Mouse (Mus musculus): ENCODE measurements around the gene Olfr1322.

Olfr1322 gene

GRCm38 (mm10) chrX:49891383-49891782 is at the start of gene Olfr1322:
Gene Olfr1322, minus strand, starts transcription at chrX:49891483.
- CTCF ChIA-PET, result no interaction called here

DNA sequence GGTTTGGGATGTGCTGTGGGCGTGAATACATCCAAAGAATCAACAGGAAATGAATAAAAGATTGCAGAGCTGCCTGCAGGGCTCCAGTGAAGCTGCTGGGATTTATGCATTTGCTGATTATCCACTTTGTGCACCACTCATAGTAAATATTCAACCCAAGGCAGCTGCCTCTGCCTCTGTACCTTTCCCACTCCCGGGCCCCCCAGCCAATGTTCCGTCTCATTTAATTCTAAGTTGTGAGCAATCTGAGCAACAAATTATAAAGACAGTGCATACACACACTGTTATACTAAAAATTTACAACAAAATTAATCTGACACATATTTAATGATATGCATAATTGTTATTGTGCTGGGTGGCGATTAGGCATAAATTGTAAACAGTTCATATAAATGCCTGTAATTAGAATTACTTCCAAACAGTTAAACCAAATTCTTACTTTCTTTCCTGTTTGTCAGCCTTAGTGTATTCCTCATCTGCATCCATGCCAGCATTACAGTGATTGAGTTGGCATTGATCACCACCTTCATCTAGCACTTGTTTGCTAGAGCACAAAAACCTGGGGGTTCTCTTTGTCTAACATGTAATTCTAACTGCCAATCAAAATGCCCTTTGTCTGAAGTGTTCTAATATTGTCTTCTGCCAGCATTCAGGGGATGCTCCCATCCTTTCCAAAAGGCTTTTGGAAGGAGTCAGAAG is 13.5 kb downstream of the Olfr1322 start:
- CTCF ChIA-PET, result no interaction called here

Measured in spleen, embryonic (tissue).